ENCODE assay signal across 8 mouse cellular contexts in the genomic region with DNA sequence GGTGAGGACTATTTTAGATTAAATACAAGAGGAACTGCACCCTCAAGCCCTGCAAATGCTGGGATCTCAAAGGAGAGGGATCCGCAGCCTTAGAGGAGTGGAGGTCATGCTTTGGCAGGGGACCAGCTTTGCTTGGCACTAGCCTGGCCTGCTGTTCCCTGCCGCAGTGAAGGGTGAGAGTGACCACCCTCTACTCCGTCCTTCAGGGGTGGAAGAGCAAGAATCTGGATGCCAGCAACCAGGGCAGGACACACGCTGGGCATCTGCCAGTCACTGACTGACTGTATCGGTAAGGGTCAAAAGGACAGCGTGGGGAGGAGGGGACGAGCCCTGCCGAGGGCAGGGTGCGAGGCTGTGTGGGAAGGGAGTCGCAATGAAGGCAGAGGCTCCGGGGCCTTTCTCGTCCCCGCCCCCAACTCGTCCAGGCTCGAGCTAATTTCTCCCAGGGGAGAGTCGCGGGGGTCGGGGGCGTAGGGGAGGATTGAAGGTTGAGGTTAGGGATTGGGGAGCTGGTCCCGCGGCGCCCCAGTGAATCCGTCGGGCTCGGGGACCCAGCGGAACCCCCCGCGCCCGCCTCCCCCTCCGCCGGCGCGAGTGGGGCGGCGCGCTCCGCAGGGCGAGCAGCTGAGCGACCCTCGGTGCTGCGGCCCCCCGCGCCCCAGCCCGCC. TPM values are rescaled to one million over a fixed set of nuclear protein-coding genes. Genes with fewer than 3 reads are reported as not detected.
DNase-seq lines count a peak whose midpoint lies in the region; ATAC-seq and TF ChIP-seq lines count a peak whose summit lies in the region.

A gene (plus strand): TSS at position 51 of the 668 bp plus-strand sequence.

- H3K9me3 ChIP-seq in heart, embryonic 10.5 days, result no peaks in the 10 kb centered on the region
- no peaks in the 10 kb centered on the region for H3K9me3 ChIP-seq in kidney, embryonic 14.5 days (ENCODE audit: control insufficient read depth, low read length)
- no peaks in the 10 kb centered on the region for H3K9me3 ChIP-seq in liver, embryonic 14.5 days (ENCODE audit: control insufficient read depth, low read length)
- H3K9me3 ChIP-seq in stomach, embryonic 15.5 days, result no peaks in the 10 kb centered on the region

- H3K4me1 ChIP-seq in thymus, adult 2 months (replicated peaks; ENCODE audit: control insufficient read depth, insufficient read depth, low read length), result peaks cover 3% of the 10 kb centered on the region; the same call in 1 of the 2 replicates
- peaks cover 57% of the 10 kb centered on the region for H3K4me1 ChIP-seq in heart, embryonic 10.5 days
- H3K4me1 ChIP-seq in kidney, embryonic 14.5 days (ENCODE audit: control insufficient read depth, insufficient read depth, low read length), result 0 out of 2 replicates have a peak, but pooled peaks cover 3% of the 10 kb centered on the region
- H3K4me1 ChIP-seq in liver, embryonic 14.5 days (replicated peaks; ENCODE audit: control insufficient read depth in 2 of 2, insufficient read depth in 2 of 2, low read length in 1 of 2), result no peaks in the 10 kb centered on the region
- H3K4me1 ChIP-seq in stomach, embryonic 15.5 days, result peaks cover 5% of the 10 kb centered on the region

- peak within 1 kb of the TSS; percentile 99 for H3K4me2 ChIP-seq in kidney, embryonic 14.5 days (replicated peaks; ENCODE audit: low read depth, low read length)
- peak within 1 kb of the TSS; percentile 42 for H3K4me2 ChIP-seq in liver, embryonic 14.5 days (ENCODE audit: low read depth)
- peak within 1 kb of the TSS; percentile 95 for H3K4me2 ChIP-seq in stomach, embryonic 15.5 days

- 6% methylated on average over 44 of the region's 44 CpGs for WGBS in thymus, adult 2 months
- WGBS in heart, embryonic 10.5 days, result 1% methylated on average over 42 of the region's 44 CpGs
- 2% methylated on average over 27 of the region's 44 CpGs for WGBS in kidney, embryonic 14.5 days
- WGBS in liver, embryonic 14.5 days (ENCODE audit: insufficient replicate concordance), result 4% methylated on average over 42 of the region's 44 CpGs
- WGBS in stomach, embryonic 15.5 days, result 1% methylated on average over 36 of the region's 44 CpGs

- no peak for TF ChIP-seq POLR2A in thymus, adult 2 months (IDR thresholded peaks at IDR 0.05; ENCODE audit: control insufficient read depth, extremely low read depth, insufficient read depth, low read length, poor library complexity)

- peaks cover 7% of the 10 kb centered on the region; the same call in 1 of the 2 replicates for H3K27me3 ChIP-seq in thymus, adult 2 months (ENCODE audit: control insufficient read depth, insufficient read depth, low read length)
- peaks cover 24% of the 10 kb centered on the region for H3K27me3 ChIP-seq in heart, embryonic 10.5 days (ENCODE audit: insufficient read depth, poor library complexity, severe bottlenecking)
- no peaks in the 10 kb centered on the region; the same call in 1 of the 2 replicates for H3K27me3 ChIP-seq in kidney, embryonic 14.5 days (ENCODE audit: control insufficient read depth, insufficient read depth, low read length)
- H3K27me3 ChIP-seq in liver, embryonic 14.5 days (ENCODE audit: control insufficient read depth, insufficient read depth, low read length), result peaks cover 31% of the 10 kb centered on the region
- no peaks in the 10 kb centered on the region; the same call in 1 of the 2 replicates for H3K27me3 ChIP-seq in stomach, embryonic 15.5 days (replicated peaks)

- peak within 1 kb of the TSS; percentile 70 for H3K9ac ChIP-seq in kidney, embryonic 14.5 days (ENCODE audit: low read depth, low read length)
- H3K9ac ChIP-seq in liver, embryonic 14.5 days (replicated peaks), result no peak within 1 kb of the TSS
- H3K9ac ChIP-seq in stomach, embryonic 15.5 days, result peak within 1 kb of the TSS; percentile 47

- peak within 1 kb of the TSS; percentile 15; the same call in 1 of the 2 replicates for H3K4me3 ChIP-seq in thymus, adult 2 months (ENCODE audit: control insufficient read depth, insufficient read depth, low read length)
- peak within 1 kb of the TSS; percentile 92 for H3K4me3 ChIP-seq in heart, embryonic 10.5 days
- H3K4me3 ChIP-seq in kidney, embryonic 14.5 days (ENCODE audit: low read length), result peak within 1 kb of the TSS; percentile 71
- H3K4me3 ChIP-seq in liver, embryonic 14.5 days (ENCODE audit: insufficient read depth in 1 of 2, low read depth in 2 of 2, low read length in 2 of 2), result peak within 1 kb of the TSS; percentile 32 to 43
- peak within 1 kb of the TSS; percentile 66 for H3K4me3 ChIP-seq in stomach, embryonic 15.5 days (replicated peaks)

- no peaks in the 10 kb centered on the region for H3K36me3 ChIP-seq in thymus, adult 2 months (ENCODE audit: control insufficient read depth, insufficient read depth, low read length)
- no peaks in the 10 kb centered on the region for H3K36me3 ChIP-seq in heart, embryonic 10.5 days
- peaks cover 4% of the 10 kb centered on the region; the same call in 1 of the 2 replicates for H3K36me3 ChIP-seq in kidney, embryonic 14.5 days (ENCODE audit: control insufficient read depth, insufficient read depth, low read length)
- no peaks in the 10 kb centered on the region for H3K36me3 ChIP-seq in liver, embryonic 14.5 days (replicated peaks; ENCODE audit: control insufficient read depth, insufficient read depth, low read depth)
- no peaks in the 10 kb centered on the region for H3K36me3 ChIP-seq in stomach, embryonic 15.5 days

- H3K27ac ChIP-seq in thymus, adult 2 months (ENCODE audit: control insufficient read depth, insufficient read depth, low read length), result no peak within 1 kb of the TSS
- H3K27ac ChIP-seq in heart, embryonic 10.5 days, result peak within 1 kb of the TSS; percentile 93
- H3K27ac ChIP-seq in kidney, embryonic 14.5 days (ENCODE audit: low read depth, low read length), result no peak within 1 kb of the TSS
- H3K27ac ChIP-seq in liver, embryonic 14.5 days, result no peak within 1 kb of the TSS
- no peak within 1 kb of the TSS for H3K27ac ChIP-seq in stomach, embryonic 15.5 days

- no peak for TF ChIP-seq CTCF in thymus, adult 2 months (IDR thresholded peaks at IDR 0.05; ENCODE audit: borderline replicate concordance, control insufficient read depth, extremely low read depth, insufficient read depth, low read length, poor library complexity)
- no peak for TF ChIP-seq CTCF in liver, embryonic 14.5 days (IDR thresholded peaks at IDR 0.05; ENCODE audit: low read depth)

- no peak for DNase-seq in thymus, adult 2 months
- DNase-seq in thymus, postnatal 10 days (ENCODE audit: low spot score in 2 of 2), result no peak
- DNase-seq in cerebellum, postnatal 10 days, result peak; percentile 85
- DNase-seq in heart, embryonic 10.5 days (ENCODE audit: low spot score), result no peak
- no peak for DNase-seq in liver, embryonic 14.5 days (ENCODE audit: low read depth in 3 of 3, low spot score in 3 of 3)
- no peak for DNase-seq in spleen, postnatal 36 days (ENCODE audit: low spot score in 2 of 2)

- no peak for TF ChIP-seq EP300 in liver, embryonic 14.5 days (IDR thresholded peaks at IDR 0.05; ENCODE audit: low read depth)

- ATAC-seq in kidney, embryonic 14.5 days (ENCODE audit: low FRiP score, low TSS enrichment), result peak; percentile 70
- ATAC-seq in liver, embryonic 14.5 days (ENCODE audit: insufficient read depth), result no peak
- ATAC-seq in stomach, embryonic 15.5 days (ENCODE audit: insufficient read depth, low FRiP score, low read depth), result peak; percentile 63

RNA-seq across cellular contexts. Expression of the gene that starts here (rescaled TPM):
- 1.2 and 5.3 TPM in 2 replicates for polyA plus RNA-seq in thymus, adult 2 months (2012; rRNA removed)
- polyA plus RNA-seq in heart, embryonic 10.5 days (2016; fragmentation: Nextera tagmentation; extraction: Ambion mirVana), result 8.1 and 11.4 TPM in 2 replicates
- 0.61 and 0.70 TPM in 2 replicates for polyA plus RNA-seq in kidney, embryonic 14.5 days (2014; fragmentation: Nextera tagmentation; extraction: Ambion mirVana)
- polyA plus RNA-seq in liver, embryonic 14.5 days (2012; rRNA removed), result 0.31 and 0.35 TPM in 2 replicates
- polyA plus RNA-seq in liver, embryonic 14.5 days (2014; fragmentation: Nextera tagmentation; extraction: Ambion mirVana), result 0.06 and 0.13 TPM in 2 replicates
- polyA plus RNA-seq in stomach, embryonic 15.5 days (2015; fragmentation: Nextera tagmentation; extraction: Ambion mirVana), result 2.4 and 2.7 TPM in 2 replicates

Comparison
In these comparisons a context has a peak if more than half of its experiments do, and no peak if none do; other contexts are left out.
1. Peak in ATAC-seq, H3K4me3 ChIP-seq, H3K9ac ChIP-seq and H3K4me2 ChIP-seq in kidney, embryonic 14.5 days; RNA of the gene not detected or under 1 TPM.
2. DNase-seq: peak in cerebellum, postnatal 10 days (2 of 2); none in thymus, adult 2 months (single experiment), thymus, postnatal 10 days (0 of 2), heart, embryonic 10.5 days (single experiment), liver, embryonic 14.5 days (0 of 3) and spleen, postnatal 36 days (0 of 2).
3. H3K4me3 ChIP-seq: peak in every context shown above with its lines; median percentile 92 in heart, embryonic 10.5 days; 71 in kidney, embryonic 14.5 days; 66 in stomach, embryonic 15.5 days; 38 in liver, embryonic 14.5 days; 15 in thymus, adult 2 months.
4. H3K4me2 ChIP-seq: peak in every context shown above with its lines; median percentile 99 in kidney, embryonic 14.5 days; 95 in stomach, embryonic 15.5 days; 42 in liver, embryonic 14.5 days.